Mouse (Mus musculus) intestine, embryonic 14.5 days (tissue): ENCODE measurements around the gene Cyb5d1. TPM values are rescaled to one million over a fixed set of nuclear protein-coding genes. Genes with fewer than 3 reads are reported as not detected.

Experiments
- ATAC-seq: fragments of 200-750 bp; cut with Nextera tagmentation; replicated peaks from 2 replicates; pipeline ENCODE4 v1.8.0; 2017; ENCODE audit warnings: low read depth, moderate number of reproducible peaks, moderate TSS enrichment, moderate library complexity; ENCODE audit not compliant: low FRiP score, low TSS enrichment
- DNase-seq: peaks from one replicate; pipeline ENCODE4 v3.0.0-alpha.2; 2018; ENCODE audit warnings: low spot score
- H3K27ac ChIP-seq: fragments of 300-500 bp; sonication (generic); 2 replicates; pipeline ENCODE4 v1.5.1; 2014; ENCODE audit warnings: low read depth, mild to moderate bottlenecking, control low read depth
- H3K27me3 ChIP-seq: fragments of 300-500 bp; sonication (generic); replicated peaks from 2 replicates; pipeline ENCODE4 v1.6.1; 2014; ENCODE audit warnings: low read length, control low read depth; ENCODE audit not compliant: control insufficient read depth, insufficient read depth
- H3K36me3 ChIP-seq: fragments of 300-500 bp; sonication (generic); 2 replicates; pipeline ENCODE4 v1.6.1; 2014; ENCODE audit warnings: low read length, control low read depth; ENCODE audit not compliant: control insufficient read depth, insufficient read depth
- H3K4me1 ChIP-seq: fragments of 300-500 bp; sonication (generic); replicated peaks from 2 replicates; pipeline ENCODE4 v1.6.1; 2014; ENCODE audit warnings: low read length, control low read depth, mixed read lengths; ENCODE audit not compliant: control insufficient read depth, insufficient read depth
- H3K4me2 ChIP-seq: fragments of 300-500 bp; sonication (generic); 2 replicates; pipeline ENCODE4 v1.6.1; 2014; ENCODE audit warnings: low read length
- H3K4me3 ChIP-seq: fragments of 300-500 bp; sonication (generic); 2 replicates; pipeline ENCODE4 v1.5.1; 2014; ENCODE audit warnings: low read depth, low read length, control low read depth, mixed read lengths
- H3K9ac ChIP-seq: fragments of 300-500 bp; sonication (generic); 2 replicates; pipeline ENCODE4 v1.6.1; 2014; ENCODE audit warnings: mild to moderate bottlenecking, low read length
- H3K9me3 ChIP-seq: fragments of 300-500 bp; sonication (generic); 2 replicates; pipeline ENCODE4 v1.6.1; 2016; ENCODE audit warnings: low read length, control low read depth; ENCODE audit not compliant: control insufficient read depth
- WGBS: fragments of 180-500 bp; shearing (Covaris S2); extraction: QIAGEN DNeasy Blood & Tissue Kit; methylation state at CpG from one replicate; pipeline ENCODE4 v1.1.7; 2014; 5-methylcytosine and 5-hydroxymethylcytosine counted together
- polyA plus RNA-seq: library from polyadenylated mRNA; unstranded; fragments of >200 nt; fragmentation: Nextera tagmentation; extraction: Ambion mirVana; gene quantifications from 2 replicates; pipeline ENCODE4 v1.2.1, GENCODE M21; 2014

Gene Cyb5d1
- polyA plus RNA-seq, 1 experiment from 2014 or later, result 23.8 TPM

GRCm38 (mm10) chr11:69371601-69372000 lies 23.8 kb downstream of the Cyb5d1 start:
- Histone ChIP-seq H3K9ac (no peak overlapping the region), H3K9me3 (no peaks in the 10 kb centered on the region), H3K4me3 (no peak overlapping the region), H3K4me2 (peak overlapping the region; percentile 38; the same call in 1 of the 2 replicates), H3K27me3 (no peaks in the 10 kb centered on the region), H3K36me3 (peaks cover 21% of the 10 kb centered on the region), H3K4me1 (peaks cover 26% of the 10 kb centered on the region), H3K27ac (peak overlapping the region; percentile 64)
- no peak for ATAC-seq
- WGBS, result 40% methylated on average over 12 of the region's 12 CpGs
- DNase-seq, result no peak

GRCm38 (mm10) chr11:69370817-69371215 lies 24.6 kb downstream of the Cyb5d1 start:
- Histone ChIP-seq H3K4me1 (peaks cover 28% of the 10 kb centered on the region), H3K4me2 (peak overlapping the region; percentile 38), H3K36me3 (peaks cover 13% of the 10 kb centered on the region), H3K9ac (no peak overlapping the region), H3K9me3 (no peaks in the 10 kb centered on the region), H3K27me3 (no peaks in the 10 kb centered on the region), H3K4me3 (peak overlapping the region; percentile 6; the same call in 1 of the 2 replicates), H3K27ac (peak overlapping the region; percentile 64)
- no peak for ATAC-seq
- no peak for DNase-seq
- WGBS, result 18% methylated on average over 9 of the region's 9 CpGs

- peak overlapping the region; percentile 100 for H3K27ac ChIP-seq
- 15% methylated on average over 2 of the region's 2 CpGs for WGBS
- H3K36me3 ChIP-seq, result peaks cover 10% of the 10 kb centered on the region
- H3K4me2 ChIP-seq, result peak overlapping the region; percentile 59
- no peaks in the 10 kb centered on the region for H3K27me3 ChIP-seq
- H3K9ac ChIP-seq, result peak overlapping the region; percentile 100
- no peak for DNase-seq
- H3K9me3 ChIP-seq, result no peaks in the 10 kb centered on the region
- no peak for ATAC-seq
- peak overlapping the region; percentile 80 for H3K4me3 ChIP-seq
- peaks cover 34% of the 10 kb centered on the region for H3K4me1 ChIP-seq
These were observed 25.2 kb downstream of the Cyb5d1 start for GRCm38 (mm10) chr11:69369990-69370816.

- peak within 1 kb of the TSS; percentile 80 for H3K4me3 ChIP-seq
- DNase-seq (peak; percentile 73), ATAC-seq (no peak)
- H3K9me3 ChIP-seq, result no peaks in the 10 kb centered on the region
- H3K27ac ChIP-seq, result peak within 1 kb of the TSS; percentile 100
- H3K9ac ChIP-seq, result peak within 1 kb of the TSS; percentile 100
- H3K27me3 ChIP-seq, result no peaks in the 10 kb centered on the region
- H3K4me1 ChIP-seq, result peaks cover 42% of the 10 kb centered on the region
- H3K4me2 ChIP-seq, result peak within 1 kb of the TSS; percentile 64
- 2% methylated on average over 10 of the region's 34 CpGs for WGBS
- peaks cover 10% of the 10 kb centered on the region for H3K36me3 ChIP-seq
These were observed 26.0 kb downstream of the Cyb5d1 start, which contains the start of gene Chd3 for GRCm38 (mm10) chr11:69369215-69369989. Gene Chd3, minus strand, starts transcription at chr11:69369406.

- WGBS, result under 1% methylated on average over 60 of the region's 106 CpGs
- Histone ChIP-seq H3K9ac (peak overlapping the region; percentile 100), H3K4me2 (peak overlapping the region; percentile 64), H3K4me3 (peak overlapping the region; percentile 80), H3K9me3 (no peaks in the 10 kb centered on the region), H3K4me1 (peaks cover 50% of the 10 kb centered on the region), H3K27me3 (no peaks in the 10 kb centered on the region), H3K36me3 (peaks cover 5% of the 10 kb centered on the region), H3K27ac (peak overlapping the region; percentile 100)
- ATAC-seq (peak; percentile 22), DNase-seq (peak; percentile 79)
These were observed 26.8 kb downstream of the Cyb5d1 start for GRCm38 (mm10) chr11:69368356-69369214.

GRCm38 (mm10) chr11:69367616-69368355 lies 27.6 kb downstream of the Cyb5d1 start:
- no peaks in the 10 kb centered on the region for H3K9me3 ChIP-seq
- peaks cover 50% of the 10 kb centered on the region for H3K4me1 ChIP-seq
- no peaks in the 10 kb centered on the region for H3K27me3 ChIP-seq
- peaks cover 11% of the 10 kb centered on the region for H3K36me3 ChIP-seq
- DNase-seq (peak; percentile 69), ATAC-seq (peak; percentile 0; the same call in 1 of the 2 replicates)
- peak overlapping the region; percentile 100 for H3K27ac ChIP-seq
- WGBS, result under 1% methylated on average over 22 of the region's 22 CpGs
- peak overlapping the region; percentile 80 for H3K4me3 ChIP-seq
- H3K9ac ChIP-seq, result peak overlapping the region; percentile 100
- H3K4me2 ChIP-seq, result peak overlapping the region; percentile 64

- DNase-seq (peak; percentile 85), ATAC-seq (peak; percentile 3; the same call in 1 of the 2 replicates)
- no peaks in the 10 kb centered on the region for H3K27me3 ChIP-seq
- H3K36me3 ChIP-seq, result peaks cover 19% of the 10 kb centered on the region
- H3K4me3 ChIP-seq, result peak overlapping the region; percentile 80
- H3K27ac ChIP-seq, result peak overlapping the region; percentile 100
- peak overlapping the region; percentile 64 for H3K4me2 ChIP-seq
- peaks cover 43% of the 10 kb centered on the region for H3K4me1 ChIP-seq
- WGBS, result under 1% methylated on average over 22 of the region's 22 CpGs
- H3K9ac ChIP-seq, result peak overlapping the region; percentile 100
- no peaks in the 10 kb centered on the region for H3K9me3 ChIP-seq
These were observed 28.4 kb downstream of the Cyb5d1 start for GRCm38 (mm10) chr11:69366855-69367615.
